Mouse (Mus musculus) neutrophil, adult 5-6 weeks (primary cell): ENCODE measurements around the gene Pim1. TPM values are rescaled to one million over a fixed set of nuclear protein-coding genes. Genes with fewer than 3 reads are reported as not detected.
"Not testable (repeated sequence)": the region's sequence is repeated elsewhere in the genome, so short reads cannot be mapped to it uniquely, and the experiment has no call there.

Experiments
- ATAC-seq: fragments of 151-379, 151-347 bp; 2 replicates; pipeline ENCODE4 v1.8.0; 2017; ENCODE audit warnings: mild to moderate bottlenecking, moderate TSS enrichment; ENCODE audit not compliant: insufficient number of reproducible peaks, poor library complexity, low FRiP score, severe bottlenecking; ENCODE audit errors: extremely low read depth
- total RNA-seq: library from RNA; stranded (forward); fragments of 200-1000 nt; gene quantifications from 2 replicates; pipeline ENCODE4 v1.2.3, GENCODE M21; 2017

The Pim1 gene
- total RNA-seq, 1 experiment from 2014 or later, result 632 TPM

DNA sequence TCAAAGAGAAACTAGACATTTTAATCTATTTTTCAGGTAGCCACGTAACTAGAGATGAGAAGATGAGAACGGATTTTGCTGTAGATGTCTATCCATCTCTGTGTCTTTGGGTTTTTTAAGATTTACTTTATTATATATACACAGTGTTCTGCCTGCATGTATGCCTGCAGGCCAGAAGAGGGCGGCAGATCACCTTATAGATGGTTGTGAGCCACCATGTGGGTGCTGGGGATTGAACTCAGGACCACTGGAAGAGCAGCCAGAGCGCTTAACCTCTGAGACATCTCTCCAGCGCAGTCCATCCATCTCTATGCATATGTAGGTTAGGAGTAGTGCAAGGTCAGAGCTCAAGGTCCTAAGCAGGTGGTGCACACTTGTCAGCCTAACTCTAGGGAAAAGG is 13.1 kb downstream of the Pim1 start:
- ATAC-seq, result no peak

DNA sequence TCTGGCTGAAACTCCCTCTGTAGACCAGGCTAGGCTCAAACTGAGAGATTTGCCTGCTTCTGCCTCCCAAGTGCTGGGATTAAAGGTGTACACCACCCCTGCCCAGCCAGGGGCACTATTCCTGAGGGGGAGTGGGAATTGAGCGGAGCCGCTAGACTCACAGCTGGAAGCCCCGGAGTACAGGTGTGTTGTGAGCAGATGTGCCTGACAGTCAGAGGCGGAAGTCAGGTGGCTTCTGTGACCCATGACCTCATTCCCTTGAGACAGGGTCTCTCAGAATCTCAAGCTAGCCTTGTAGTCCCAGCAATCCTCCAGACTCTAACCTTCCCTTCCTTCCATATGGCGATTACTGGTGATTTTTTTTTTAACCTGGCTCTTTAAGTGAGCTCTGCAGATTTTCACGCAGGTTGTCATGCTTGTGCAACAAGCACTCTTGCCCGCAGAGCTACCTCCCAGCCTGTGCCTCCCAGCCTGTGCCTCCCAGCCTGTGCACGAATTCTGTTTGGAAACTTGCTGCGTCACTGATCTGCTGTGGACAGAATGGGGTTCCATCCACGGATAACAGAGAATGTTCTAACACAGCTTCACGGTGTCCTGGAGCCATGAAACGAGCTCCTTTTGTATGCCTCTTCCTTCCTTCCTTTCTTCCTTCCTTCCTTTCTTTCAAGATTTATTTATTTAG is 18.5 kb downstream of the Pim1 start:
- ATAC-seq, result no peak

DNA sequence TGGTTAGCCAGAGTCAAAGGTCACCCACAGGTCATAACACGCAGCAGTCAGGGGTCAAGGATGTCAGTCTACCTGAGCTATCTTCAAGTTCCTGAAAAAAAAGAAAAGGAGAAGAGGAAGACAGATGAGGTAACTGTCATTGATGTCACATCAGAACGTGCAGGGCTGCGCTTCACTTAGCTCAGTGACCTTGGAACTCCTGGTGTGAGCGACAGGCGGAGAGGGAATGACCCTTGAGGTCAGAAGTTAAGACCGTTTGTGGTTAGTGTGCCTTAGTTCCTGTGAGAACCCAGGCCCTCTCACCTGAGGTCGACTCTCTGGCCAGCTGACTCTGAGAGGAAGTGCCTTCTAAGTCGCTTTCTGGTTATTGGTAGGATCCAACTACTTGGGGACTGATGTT is 20.1 kb downstream of the Pim1 start:
- peak; percentile 84 for ATAC-seq

DNA sequence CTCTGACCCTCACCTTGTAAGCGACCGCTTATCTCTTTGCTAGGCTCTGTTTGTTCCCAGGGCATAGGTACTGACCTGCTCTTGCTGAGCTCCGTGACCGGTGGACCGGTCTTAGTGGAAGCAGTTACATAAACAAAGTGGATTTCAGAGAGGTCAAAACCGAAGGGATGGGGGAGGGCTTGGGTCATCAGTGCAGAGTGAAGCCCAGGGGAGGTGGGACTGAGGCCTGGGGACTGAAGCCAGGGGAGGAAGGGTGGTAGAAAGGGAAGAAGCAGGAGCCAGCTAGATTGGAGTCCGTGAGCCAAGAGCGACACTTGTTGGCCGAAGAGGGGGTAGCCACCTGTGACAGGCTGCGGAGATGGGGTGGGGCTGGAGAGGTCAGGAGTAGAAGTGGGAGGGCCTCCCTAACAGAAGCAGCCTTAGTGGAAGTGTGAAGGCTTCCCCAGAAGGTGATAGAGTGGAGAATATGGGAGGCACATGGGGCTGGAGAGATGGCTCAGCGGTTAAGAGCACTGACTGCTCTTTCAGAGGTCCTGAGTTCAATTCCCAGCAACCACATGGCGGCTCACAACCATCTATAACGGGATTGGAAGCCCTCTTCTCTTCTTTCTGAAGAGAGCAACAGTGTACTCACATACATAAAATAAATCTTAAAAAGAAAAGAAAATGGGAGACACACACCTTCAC is 22.6 kb downstream of the Pim1 start:
- peak; percentile 66 for ATAC-seq

DNA sequence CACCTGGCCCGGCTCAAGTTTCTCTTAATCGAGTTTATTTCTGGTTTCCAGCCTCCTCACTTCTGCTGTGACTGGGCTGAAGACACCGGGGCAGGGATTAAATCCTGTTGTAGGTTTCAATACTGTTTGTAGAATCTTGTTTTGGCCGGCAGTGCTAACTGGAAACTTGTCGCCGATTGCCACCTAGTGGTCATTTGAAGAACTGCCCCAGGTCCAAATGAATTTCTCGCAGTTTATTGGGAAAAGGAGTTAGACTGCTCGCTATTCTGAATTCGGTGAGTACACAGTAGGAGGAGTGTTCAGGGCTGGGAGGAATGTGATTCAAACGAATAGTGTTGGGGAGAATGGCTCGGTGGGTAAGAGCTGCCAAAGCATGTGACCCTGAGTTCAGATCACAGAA is 23.9 kb downstream of the Pim1 start:
- ATAC-seq, result peak; percentile 31

GRCm38 (mm10) chr17:29518665-29519064 is 28.1 kb downstream of the Pim1 start:
- not testable (repeated sequence) for ATAC-seq

- ATAC-seq, result no peak
Observed at GRCm38 (mm10) chr17:29519731-29520130, 29.2 kb downstream of the Pim1 start.

DNA sequence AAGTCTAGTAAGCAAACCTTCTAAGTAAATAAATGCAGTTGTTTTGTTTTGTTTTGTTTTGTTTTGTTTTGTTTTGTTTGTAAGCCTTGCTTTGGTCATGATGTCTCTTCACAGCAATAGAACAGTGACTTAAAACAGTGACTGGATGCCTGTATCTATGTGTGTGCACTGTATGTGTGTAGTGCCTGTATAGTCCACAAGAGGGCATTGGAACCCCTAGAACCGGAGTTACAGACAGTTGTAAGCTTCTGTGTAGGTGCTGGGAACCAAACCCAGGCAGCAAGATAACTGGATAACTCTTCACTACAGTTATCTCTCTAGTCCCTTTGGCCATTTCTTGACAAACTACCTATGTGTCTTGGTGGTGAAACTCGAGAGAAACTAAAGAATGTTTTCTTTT is 35.1 kb downstream of the Pim1 start:
- no peak for ATAC-seq

GRCm38 (mm10) chr17:29528568-29529187 is 38.1 kb downstream of the Pim1 start:
- no peak for ATAC-seq

- no peak for ATAC-seq
Observed at GRCm38 (mm10) chr17:29530508-29530907, 40.0 kb downstream of the Pim1 start.

GRCm38 (mm10) chr17:29531278-29531677 is 40.7 kb downstream of the Pim1 start:
- ATAC-seq, result no peak

DNA sequence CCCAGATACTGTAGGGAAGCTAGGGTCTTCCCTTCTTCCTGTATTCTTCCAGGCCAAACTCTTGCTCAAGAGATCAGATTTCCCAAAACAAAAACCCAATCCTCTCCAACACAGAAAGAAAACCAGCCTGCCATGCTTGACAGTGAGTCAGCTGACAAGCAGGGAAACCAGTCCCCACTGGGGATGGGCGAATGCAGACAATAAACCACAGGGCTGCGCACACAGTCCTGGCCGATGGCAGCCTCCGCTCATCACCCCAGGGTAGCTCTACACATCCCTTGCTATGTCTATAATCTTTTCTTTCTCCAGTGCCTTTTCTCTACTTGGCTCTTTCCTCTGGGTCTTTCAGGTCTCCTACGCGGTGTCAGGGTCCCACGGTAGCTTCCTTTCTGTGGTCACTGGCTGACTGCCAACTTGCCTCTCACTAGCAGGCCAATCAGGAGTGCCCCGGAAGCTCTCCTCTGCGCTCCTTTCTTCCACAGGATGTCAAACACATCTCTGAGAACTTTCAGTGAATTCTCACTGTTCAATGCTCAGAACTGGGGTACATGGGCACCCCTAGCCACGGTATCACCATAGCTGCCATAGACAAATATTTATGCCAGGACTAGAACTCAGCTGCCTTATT is 41.3 kb downstream of the Pim1 start:
- peak; percentile 54 for ATAC-seq

GRCm38 (mm10) chr17:29533866-29534265 is 43.3 kb downstream of the Pim1 start:
- no peak for ATAC-seq

DNA sequence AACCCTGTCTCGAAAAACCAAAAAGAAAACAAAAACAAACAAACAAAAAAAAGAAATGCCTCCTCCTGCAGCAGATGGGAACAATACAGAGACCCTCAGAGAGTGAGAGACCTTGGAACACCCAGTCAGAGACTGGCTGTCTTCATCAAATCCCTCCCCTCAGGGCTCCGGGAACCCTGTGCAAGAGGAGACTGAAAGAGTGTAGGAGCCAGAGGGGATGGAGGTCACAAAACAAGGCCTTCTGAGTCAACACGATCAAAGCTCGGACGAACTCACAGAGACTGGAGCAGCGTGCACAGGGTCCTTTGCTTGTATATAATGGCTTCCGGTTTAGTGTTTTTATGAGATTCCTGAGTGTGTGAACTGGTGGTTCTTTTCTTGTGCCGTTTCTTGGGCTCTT is 49.9 kb downstream of the Pim1 start:
- ATAC-seq, result no peak

GRCm38 (mm10) chr17:29541419-29541818 is 50.9 kb downstream of the Pim1 start:
- no peak for ATAC-seq

GRCm38 (mm10) chr17:29542831-29543690 is 52.5 kb downstream of the Pim1 start:
- no peak for ATAC-seq

- ATAC-seq, result no peak
Observed at GRCm38 (mm10) chr17:29544064-29544463, 53.5 kb downstream of the Pim1 start.

DNA sequence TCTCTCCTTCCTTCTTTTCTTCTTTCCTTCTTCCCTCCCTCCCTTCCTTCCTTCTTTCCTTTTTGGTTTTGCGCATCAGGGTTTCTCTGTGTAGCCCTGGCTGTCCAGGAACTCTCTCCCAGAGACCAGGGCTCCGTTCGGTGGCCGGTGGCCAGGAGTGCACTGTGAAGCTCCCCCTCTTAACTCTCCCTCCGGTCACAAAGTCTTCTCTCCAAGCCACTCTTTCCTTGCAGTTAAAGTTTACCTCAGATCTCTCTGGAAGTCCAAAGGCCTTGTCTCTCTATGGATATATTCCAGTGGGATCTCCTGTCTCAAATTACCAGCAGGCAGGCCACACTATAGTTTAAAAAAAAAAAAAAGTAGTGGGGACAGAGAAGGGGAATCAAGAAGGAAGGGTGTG is 54.7 kb downstream of the Pim1 start:
- no peak for ATAC-seq
